Mouse (Mus musculus) heart, postnatal 10 days (tissue): ENCODE measurements around the gene Olfml2b. TPM values are rescaled to one million over a fixed set of nuclear protein-coding genes. Genes with fewer than 3 reads are reported as not detected.
A peak's percentile ranks its signal among the peaks of the same experiment; 100 is the strongest.

ENCODE experiments used
- DNase-seq, 2 experiments: peaks; one replicate each; pipeline ENCODE4 v3.0.0; 2021
- intact Hi-C: fragments of 180-260 bp; cut with DNase I; formaldehyde crosslinking; loops from one replicate; pipeline ENCODE4 v1.15.1; 2025
- total RNA-seq, 2 experiments: library from RNA; stranded (reverse); gene quantifications; 2 replicates each; pipeline ENCODE4 v1.2.3; 2021

Gene Olfml2b
- total RNA-seq, 2 experiments from 2014 or later = 23.4 to 26.6 TPM

GRCm38 (mm10) chr1:170645896-170646605, 1.7 kb downstream of the Olfml2b start:
- peak in 1 of 2 experiments; percentile 16 for DNase-seq
- intact Hi-C loops = no loop called here

- no peak for DNase-seq
- intact Hi-C loops = no loop called here
These were observed 2.4 kb downstream of the Olfml2b start for GRCm38 (mm10) chr1:170646606-170647287.

DNA sequence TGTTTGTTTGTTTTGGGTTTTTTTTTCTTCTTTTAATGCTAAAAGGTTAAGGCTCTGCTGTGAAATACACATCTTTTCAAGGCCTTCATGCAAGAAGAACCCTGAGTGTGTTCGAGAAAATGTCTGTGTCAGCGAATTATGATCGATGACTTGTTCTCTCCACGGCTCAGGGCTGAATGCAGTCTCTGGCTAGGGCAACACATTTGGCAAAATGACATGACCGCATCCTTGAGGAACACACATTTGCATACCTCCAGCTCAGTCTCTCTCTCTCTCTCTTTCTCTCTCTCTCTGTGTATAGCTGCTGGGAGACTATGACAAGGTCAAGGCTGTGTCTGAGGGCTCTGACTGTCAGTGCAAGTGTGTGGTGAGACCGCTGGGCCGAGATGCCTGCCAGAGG, 3.0 kb downstream of the Olfml2b start:
- intact Hi-C loops = no loop called here
- no peak for DNase-seq

GRCm38 (mm10) chr1:170647971-170648514, 3.7 kb downstream of the Olfml2b start:
- no peak for DNase-seq
- intact Hi-C loops = no loop called here

- peak; percentile 50 for DNase-seq
These were observed 6.9 kb downstream of the Olfml2b start for GRCm38 (mm10) chr1:170651046-170651723.

DNA sequence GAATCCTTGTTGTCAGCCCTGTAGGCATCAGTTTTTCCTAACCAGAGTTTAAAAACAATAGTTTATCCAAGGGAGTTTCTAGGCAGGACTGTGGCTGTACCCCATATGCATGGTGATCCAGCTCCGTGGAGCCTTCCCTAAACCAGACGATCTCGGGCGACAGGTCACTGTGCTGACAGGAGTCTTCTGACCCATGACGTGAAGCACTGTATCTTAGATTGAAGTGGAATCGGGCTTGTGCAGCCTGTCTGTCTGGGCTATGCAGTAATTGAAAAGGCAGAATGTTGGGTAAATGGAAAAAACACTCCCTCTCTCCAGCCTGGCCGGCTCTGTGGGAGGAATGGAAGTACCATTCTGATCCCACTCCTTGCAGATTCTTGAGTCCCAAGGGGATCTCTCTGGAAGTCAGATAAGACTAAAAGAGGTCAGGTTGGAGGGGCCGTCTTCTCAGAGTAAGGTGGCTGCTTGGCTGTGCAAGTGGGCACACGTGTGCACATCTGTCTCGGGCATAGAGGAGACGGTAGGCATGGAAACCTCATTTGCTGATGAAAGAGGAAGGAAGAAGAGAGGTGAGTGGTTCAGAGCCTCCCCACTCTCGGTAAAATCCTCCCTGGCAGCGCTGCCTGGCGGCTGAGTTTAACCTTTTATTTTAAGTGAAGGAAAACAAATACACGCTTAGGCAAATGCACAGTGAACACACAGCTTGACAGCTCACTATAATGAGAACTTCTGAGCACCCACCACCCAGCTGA, 7.8 kb downstream of the Olfml2b start:
- peak; percentile 62 to 66 for DNase-seq
- intact Hi-C loops = no loop called here

More at GRCm38 (mm10) chr1:170651046-170651723, 6.9 kb downstream of the Olfml2b start:
- intact Hi-C loops = no loop called here

GRCm38 (mm10) chr1:170655280-170655917, 11.1 kb downstream of the Olfml2b start:
- intact Hi-C loops = no loop called here
- DNase-seq = peak; percentile 55 to 62

DNA sequence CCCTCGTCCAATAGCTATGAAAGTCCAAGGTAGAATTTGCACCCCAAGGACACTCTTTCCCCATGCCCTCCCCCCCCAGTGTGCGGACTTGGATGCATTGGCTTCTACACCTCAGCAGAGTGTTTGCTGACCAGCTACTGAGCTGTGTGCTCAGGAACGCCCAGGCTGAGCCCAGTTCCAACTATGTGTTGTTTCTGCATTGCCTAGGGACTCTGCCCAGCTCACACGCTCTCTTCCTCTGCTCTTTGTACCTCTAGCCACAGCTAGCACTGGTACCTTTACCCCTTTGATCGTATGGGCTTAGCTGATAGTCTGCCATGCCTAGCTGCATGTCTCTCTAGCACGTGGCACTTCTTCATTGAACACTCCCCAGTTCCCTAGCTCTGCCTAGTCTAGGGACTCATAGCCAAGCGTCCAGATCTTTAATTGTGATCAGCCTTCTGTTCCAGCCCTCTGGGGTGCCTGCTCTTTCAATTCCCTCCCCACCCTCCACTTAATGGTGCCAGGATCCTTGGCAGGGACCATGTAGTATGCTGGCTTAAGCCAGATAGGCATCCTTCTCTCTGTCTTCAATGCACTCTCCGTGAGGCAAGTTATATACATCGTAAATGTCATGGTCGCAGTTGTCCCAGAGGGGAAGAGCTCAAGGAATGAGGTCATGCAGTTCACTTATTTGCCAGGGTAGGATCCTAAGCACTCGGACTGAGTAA, 12.3 kb downstream of the Olfml2b start:
- no peak for DNase-seq
- intact Hi-C loops = no loop called here

- DNase-seq = no peak
- intact Hi-C loops = no loop called here
These were observed 12.8 kb downstream of the Olfml2b start for GRCm38 (mm10) chr1:170657228-170657521.

- intact Hi-C loops = no loop called here
- no peak for DNase-seq
These were observed 13.4 kb downstream of the Olfml2b start for GRCm38 (mm10) chr1:170657643-170658314.

GRCm38 (mm10) chr1:170659260-170659659, 14.9 kb downstream of the Olfml2b start:
- DNase-seq = no peak
- intact Hi-C loops = no loop called here

DNA sequence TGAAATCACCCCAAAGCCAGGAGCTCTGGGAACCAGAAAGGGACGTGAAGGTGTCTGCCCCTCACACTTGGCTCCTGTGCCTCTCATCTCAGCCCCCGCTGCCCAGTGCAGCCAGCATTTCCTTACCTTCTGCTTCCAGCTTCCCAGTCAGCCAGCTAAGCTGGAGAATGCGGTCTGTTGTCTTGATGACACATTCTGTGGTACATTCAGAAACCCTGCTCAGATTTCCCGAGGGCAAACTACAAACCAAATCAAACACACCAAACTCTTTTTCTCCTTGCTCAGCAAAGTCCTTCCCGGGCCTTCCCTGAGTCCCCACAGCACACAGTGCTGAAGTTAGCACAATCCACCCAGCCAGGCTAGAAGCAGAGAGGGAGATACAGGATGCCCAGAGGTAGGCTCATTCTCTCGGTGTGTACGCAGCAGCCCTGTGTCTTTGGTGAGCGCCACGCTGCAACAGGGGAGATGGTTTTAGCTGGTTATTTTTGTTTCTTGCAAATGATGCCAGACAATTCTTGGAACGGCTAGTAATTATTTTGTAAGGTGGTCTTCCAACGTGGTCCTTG, 20.4 kb downstream of the Olfml2b start:
- intact Hi-C loops = no loop called here
- DNase-seq = no peak

GRCm38 (mm10) chr1:170665200-170665599, 20.9 kb downstream of the Olfml2b start:
- intact Hi-C loops = no loop called here
- DNase-seq = no peak

DNA sequence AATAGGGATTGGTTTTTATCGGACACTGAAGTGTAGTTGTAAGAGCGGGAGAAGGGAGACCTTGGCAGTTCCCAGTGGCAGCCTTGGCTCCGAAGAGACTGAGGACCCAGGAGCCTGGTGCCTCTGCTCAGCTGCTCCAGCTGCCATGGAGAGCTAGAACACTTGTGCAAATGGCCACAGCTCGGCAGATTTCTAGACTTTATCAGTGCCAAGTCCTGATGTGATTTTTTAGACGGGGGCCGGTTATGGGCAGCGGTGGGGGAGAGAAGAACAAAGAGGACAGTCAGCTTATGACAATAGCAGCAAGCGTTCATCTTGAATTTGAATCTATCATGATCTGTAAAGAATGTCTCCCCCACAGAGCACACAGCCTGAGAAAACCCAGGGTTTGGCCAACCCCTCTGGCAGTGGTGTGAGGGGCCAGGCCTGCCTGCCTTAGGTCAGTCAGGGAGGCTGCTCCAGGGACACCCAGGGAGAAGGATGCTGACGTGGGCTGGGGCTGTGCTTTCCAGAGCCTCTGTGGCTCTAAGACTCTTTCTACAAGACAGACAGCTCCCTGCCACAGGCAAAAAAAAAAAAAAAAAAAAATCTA, 29.9 kb downstream of the Olfml2b start:
- peak; percentile 45 to 54 for DNase-seq
- intact Hi-C loops = no loop called here

DNA sequence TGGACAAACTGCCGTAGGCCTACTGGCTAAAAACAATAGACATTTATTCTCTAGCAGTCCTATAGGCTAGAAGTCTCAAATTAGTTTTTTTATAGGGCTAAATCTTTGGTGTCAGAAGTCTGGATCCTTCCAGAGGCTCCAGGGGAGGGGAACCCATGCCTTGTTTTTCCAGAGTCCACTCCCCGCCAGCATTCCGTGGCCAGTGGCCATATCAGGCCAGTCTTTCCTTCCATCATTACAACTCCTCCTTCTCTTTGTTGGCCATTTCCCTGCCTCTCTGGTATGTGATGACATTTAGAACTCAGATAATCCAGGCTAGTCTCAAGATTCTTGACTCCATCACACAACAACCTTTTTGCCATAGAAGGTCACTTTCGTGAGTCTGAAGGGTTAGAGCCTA, 33.3 kb downstream of the Olfml2b start:
- intact Hi-C loops = no loop called here
- DNase-seq = peak; percentile 58 to 60

DNA sequence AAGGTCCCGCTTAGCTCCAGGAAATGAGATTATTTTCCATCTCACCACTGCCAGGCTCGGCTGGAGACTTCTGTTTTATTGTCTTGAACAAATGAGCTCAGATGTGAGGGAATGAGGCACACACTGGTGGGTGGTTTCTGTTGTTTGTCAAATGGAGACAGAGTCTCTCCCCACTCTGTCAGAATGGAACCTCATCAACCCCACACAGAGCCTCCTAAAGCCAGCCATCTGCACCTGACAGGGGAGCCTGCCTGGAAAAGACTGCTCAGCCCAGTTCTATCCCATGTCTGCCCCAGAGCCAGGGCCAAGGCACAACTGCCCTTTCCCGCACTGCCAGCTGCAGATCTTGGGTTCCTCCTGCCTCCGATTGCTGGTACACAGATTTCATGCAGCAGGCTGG, 34.5 kb downstream of the Olfml2b start:
- intact Hi-C loops = no loop called here
- DNase-seq = no peak

DNA sequence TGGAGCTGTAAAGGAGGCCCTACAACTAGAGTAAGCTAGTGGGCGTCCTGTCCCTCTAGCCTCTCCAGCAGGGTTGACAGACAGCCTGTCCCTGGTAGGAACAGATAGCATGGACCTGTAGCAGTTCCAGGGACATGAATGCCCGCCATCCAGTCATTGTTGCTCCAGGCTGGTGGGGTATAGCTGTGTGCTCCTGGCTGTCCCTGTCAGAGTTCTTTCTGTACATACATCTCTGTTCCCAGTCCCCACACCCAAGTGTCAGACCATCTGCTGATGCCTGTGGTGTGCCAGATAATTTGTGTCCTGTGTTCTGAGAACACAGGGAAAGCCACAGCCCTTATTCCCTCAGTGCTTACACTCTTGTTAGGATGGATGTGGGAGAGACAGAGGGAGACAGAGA, 35.3 kb downstream of the Olfml2b start:
- no peak for DNase-seq
- intact Hi-C loops = no loop called here

DNA sequence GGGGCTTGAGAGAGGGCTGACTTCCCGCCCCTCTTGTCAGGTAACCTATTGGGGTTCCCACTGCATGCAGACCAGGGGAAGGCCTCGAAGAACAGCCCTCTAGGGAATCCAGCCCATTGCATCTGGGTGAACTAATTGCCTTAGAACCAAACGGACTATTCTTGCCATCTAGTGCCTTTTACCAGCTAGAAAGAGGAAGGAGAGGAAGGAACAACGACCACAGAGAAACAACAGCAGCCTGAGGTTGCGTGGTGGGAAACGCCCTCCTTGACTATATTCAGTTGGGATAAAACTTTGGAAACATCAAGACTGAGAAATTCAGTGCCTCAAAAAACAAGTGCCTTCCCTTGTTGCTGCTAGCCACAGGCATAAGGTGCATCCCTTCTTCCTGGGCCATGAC, 39.5 kb downstream of the Olfml2b start:
- intact Hi-C loops = no loop called here
- DNase-seq = no peak

DNA sequence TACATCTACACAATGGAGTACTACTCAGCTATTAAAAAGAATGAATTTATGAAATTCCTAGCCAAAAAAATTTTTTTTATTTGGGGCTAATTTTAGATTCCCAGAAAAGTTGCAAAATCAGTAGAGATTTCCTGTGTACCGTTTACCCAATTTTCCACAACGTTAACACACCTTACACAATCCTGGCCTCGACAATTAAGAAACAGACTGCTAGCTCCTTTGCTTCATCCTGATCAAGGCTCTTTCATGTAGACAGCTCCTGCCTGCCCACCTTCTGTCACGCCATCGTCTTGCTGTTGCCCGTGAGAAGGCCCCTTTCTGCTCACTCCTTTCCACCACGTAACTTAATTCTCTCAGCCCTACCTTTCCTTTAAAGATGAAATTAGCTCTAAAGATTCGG, 45.4 kb downstream of the Olfml2b start:
- intact Hi-C loops = no loop called here
- no peak for DNase-seq
